Mouse (Mus musculus): ENCODE results near the gene Cul7.

DNA sequence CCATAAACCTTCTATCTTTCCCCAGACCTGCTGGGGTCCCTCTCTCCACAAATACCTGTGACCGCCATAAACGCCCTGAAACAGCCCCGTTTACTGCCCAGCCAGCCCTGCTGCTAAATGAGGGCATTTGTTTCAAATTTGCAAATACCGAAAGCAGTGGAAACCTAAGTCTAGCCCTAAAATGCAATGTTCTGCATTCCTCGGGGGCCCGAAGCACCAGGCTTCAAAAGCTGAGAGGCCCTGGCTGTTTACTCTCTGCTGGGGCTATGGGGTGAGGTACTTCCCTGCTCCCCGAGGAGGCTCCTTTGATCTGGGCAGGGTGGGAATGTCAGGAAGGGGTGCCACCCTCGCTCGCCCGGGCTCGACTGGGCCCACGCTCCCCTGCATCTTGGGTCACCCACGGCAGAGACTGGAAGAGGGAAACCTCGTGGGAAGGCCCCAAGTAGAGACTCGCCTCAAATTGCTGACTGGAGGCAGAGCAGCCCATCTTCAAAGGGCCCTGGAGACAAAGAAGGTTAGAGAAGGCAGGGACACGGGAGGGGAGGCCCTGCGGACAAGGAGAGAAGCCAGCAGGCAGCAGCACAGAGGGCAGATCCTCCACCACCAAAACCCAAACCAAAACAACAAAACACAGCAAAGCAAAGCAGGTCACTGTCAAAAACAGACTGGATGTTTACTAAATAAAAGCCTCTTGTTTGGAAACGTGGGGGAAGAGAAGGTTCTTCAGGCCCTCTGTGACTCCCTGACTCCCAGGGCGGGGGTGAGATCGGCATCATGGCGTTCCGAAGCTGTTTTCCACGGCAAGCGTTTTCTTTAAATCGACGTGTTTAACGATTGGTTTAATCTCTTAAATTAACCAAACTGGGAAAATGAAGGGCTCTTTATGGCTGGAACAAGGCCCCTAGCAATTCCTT is 31.1 kb upstream of the Cul7 start:
- TF ChIP-seq POLR2A (IDR thresholded peaks at IDR 0.05; ENCODE audit: low read depth, low read length) (no peak), CTCF (IDR thresholded peaks at IDR 0.05; ENCODE audit: extremely low read depth, insufficient read depth, insufficient read length, insufficient replicate concordance) (no peak)

Data from spleen, adult 2 months (tissue).